Mouse (Mus musculus): ENCODE results near the gene Kalrn.

Gene Kalrn

GRCm38 (mm10) chr16:34573151-34573802 lies at the start of gene Kalrn:
Kalrn (minus strand) TSS chr16:34573532.
- peak; percentile 58 to 79 for DNase-seq (ENCODE audit: low spot score in 2 of 2)

DNA sequence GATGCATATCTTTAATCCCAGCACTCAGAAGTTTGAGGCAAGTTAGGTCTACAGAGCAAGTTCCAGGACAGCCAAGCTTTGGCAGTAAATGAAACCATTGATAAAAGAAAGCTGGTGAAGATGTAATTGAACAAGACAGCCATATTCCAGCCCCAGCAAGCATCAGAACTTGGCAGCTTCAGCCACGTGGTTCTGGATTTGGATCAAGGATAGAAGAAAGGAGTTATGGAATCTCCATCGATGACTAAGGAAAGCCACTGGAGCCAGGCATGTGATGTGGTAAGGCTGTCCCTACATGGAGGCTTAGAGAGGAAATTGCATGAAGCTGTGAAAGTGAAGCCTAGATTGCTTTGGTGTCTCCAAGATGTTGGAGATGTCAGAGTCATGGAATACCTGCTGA lies 40.7 kb upstream of the Kalrn start:
- DNase-seq (ENCODE audit: low spot score in 2 of 2), result no peak

- no peak for DNase-seq (ENCODE audit: low spot score in 2 of 2)
Observed at GRCm38 (mm10) chr16:34610137-34610536, 36.8 kb upstream of the Kalrn start.

GRCm38 (mm10) chr16:34605679-34606078 lies 32.3 kb upstream of the Kalrn start:
- no peak for DNase-seq (ENCODE audit: low spot score in 2 of 2)

DNA sequence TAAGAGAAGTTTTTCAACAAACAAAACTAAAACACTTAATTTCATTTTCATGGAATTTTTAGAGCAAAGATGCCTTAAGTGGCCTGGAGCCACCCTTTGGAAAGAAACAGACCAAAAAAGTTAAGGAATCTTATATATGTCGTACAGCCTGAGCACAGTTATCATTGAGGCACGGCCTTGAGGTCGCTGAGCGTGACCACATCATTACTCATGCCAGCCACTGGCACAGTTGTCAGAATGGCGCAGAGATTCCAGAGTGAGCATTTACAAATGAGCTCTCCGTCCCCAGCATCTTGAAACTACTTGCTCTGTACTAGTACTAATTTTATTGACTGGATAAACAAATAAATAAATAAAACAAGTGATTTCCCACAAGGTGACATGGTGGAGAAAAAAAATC lies 30.5 kb upstream of the Kalrn start:
- DNase-seq (ENCODE audit: low spot score in 2 of 2), result no peak

DNA sequence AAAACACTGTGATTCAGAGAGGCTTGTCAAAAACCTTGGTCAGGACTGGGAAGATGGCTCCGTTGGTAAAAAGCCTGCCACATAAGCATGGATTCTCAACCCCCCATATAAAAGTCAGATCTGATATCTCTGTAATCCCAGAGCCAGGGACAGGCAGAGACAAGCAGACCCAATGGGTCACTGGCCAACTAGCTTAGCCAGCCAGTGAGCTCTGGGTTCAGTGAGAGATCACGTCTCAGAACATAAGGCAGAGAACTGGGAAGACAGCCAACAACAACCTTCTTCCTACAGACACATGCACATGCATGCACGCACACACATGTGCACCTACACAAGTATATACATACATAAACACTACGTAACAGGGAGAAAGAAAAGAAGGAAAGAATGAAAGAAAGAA lies 29.7 kb upstream of the Kalrn start:
- DNase-seq (ENCODE audit: low spot score in 2 of 2), result no peak

GRCm38 (mm10) chr16:34601954-34602353 lies 28.6 kb upstream of the Kalrn start:
- DNase-seq (ENCODE audit: low spot score in 2 of 2), result peak in 1 of 2 experiments; percentile 24

- no peak for DNase-seq (ENCODE audit: low spot score in 2 of 2)
Observed at GRCm38 (mm10) chr16:34595294-34595693, 22.0 kb upstream of the Kalrn start.

- peak in 1 of 2 experiments; percentile 42 for DNase-seq (ENCODE audit: low spot score in 2 of 2)
Observed at GRCm38 (mm10) chr16:34594597-34595262, 21.4 kb upstream of the Kalrn start.

GRCm38 (mm10) chr16:34592696-34593095 lies 19.4 kb upstream of the Kalrn start:
- no peak for DNase-seq (ENCODE audit: low spot score in 2 of 2)

DNA sequence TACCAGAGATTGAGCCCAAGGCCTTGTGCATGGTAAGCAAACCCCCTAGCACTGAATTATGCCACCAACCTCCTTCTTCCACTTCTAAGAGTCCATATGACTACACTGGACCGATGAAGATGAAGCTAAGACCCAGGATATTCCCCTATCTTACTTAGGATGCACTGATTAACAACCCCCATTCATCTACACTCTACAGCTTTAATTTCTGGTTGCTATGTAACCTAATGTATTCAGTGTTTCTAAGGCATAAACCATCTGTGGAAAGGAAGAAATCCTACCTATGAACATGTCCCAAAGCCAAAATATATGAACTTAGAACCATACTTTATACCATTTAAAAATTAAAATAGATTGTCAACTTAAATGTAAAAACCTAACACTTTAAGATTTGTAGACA lies 18.6 kb upstream of the Kalrn start:
- DNase-seq (ENCODE audit: low spot score in 2 of 2), result no peak

DNA sequence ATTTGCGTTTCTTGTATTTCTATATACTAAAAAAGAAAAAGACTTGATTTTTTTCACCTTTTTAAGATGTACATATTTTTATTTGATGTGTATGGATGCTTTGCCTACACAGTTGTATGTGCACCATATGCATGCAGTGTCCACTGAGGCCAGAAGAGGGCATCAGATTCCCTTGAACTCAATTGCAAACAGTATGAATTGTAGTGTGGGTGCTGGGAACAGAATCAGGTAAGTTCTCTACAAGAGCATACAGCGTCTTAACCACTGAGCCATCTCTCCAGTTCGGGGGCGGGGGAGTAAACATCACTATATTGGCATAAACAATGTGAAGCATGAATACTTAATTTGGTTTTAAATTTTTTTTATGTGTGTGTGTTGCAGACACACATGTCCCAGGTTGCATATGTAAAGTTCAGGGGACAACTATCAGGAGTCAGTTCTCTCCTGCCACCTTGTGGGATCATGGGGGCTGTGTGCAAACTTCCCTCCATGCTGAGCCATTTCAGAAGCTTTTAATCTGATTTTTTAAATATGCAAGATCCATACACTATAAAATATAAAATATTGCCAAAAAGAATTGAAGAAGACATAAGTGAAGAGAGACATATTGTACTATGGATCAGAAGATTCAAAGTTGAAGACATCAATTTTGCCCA lies 6.5 kb upstream of the Kalrn start:
- DNase-seq (ENCODE audit: low spot score in 2 of 2), result no peak

DNA sequence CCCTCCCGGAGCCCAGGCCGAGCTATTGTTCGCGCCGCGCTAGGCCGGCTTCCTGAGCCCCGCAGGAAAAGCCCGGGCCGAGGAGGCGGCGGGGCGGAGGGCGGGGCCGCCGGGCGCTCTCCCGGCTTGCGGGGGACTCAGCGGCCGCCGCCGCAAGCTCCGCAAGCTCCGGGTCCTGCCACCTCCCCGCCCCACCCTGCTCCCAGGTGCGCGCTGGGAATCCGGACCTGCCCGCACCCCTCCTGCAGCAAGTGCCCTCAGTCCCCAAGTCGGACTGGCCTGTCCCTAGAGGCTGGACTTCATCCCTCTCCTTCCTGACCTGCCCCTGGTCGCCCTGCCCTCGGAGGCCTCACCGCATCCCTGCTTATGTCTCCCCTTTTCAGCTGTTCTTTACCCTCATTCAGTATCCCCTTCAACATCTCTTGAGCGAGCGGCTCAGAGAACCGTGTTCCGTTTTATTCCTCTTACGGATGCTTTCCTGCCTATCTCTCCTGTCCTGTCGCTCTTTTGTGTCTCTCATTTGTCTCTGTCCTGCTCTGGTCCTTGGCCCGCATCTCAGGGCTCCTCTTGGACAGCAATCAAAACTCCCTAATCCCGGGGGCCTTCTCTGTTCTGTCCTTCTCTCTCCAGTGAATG lies 642 bp upstream of the Kalrn start:
- DNase-seq (ENCODE audit: low spot score in 2 of 2), result peak in 1 of 2 experiments; percentile 58

GRCm38 (mm10) chr16:34572406-34573150 lies 754 bp downstream of the Kalrn start:
- peak in 1 of 2 experiments; percentile 65 for DNase-seq (ENCODE audit: low spot score in 2 of 2)

- no peak for DNase-seq (ENCODE audit: low spot score in 2 of 2)
Observed at GRCm38 (mm10) chr16:34571931-34572405, 1.4 kb downstream of the Kalrn start.

DNA sequence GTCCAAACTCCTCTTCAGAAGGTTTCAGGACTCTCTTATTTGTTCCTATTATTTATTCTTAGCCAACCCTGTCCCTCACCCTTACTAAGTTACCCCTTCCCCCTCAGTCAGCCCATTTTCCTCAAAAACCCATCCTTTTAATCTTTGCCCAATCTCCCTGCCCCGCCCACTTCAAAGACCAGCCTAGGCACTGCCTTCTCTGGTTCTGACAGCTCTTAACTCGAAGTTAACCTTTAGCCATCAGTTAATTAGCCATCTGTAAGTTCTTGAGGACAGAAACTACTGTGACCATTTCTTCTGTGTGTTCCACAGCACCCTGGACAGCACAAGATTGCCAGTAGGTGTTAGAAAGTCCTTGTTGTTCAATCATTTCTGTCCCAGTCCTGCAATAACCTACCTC lies 3.4 kb downstream of the Kalrn start:
- DNase-seq (ENCODE audit: low spot score in 2 of 2), result no peak

GRCm38 (mm10) chr16:34568831-34569230 lies 4.5 kb downstream of the Kalrn start:
- DNase-seq (ENCODE audit: low spot score in 2 of 2), result no peak

DNA sequence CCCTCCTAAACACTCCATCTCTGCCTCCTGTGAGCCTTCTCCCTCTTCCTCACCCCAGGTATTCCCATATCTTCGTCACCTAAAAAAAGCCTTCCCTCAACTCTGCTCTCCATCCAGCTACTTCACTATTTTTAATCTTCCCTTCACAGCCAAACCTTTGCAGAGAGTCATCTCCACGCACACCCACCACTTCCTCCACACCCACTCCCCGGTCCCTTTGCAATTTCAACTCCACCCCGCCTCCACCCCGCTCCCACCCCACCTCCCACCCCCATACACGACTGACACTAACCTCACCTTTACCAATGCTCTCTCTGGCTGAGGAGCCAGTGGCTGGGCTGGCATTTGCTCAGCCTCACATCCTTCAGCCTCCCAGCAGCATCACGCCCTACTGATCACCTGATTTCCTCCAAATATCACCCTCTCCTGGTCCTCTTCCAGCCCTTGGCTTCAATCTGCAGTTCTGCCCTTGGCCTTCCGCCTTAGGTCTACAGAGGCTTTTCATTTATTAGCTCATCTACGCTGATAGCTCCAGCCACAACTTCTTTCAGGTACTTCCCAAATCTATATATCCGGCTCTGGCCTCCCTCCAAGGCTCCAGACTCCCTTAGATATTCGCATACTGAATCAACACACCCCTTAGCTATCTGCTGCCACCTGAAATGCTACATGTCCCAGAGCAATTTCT lies 9.6 kb downstream of the Kalrn start:
- no peak for DNase-seq (ENCODE audit: low spot score in 2 of 2)

DNA sequence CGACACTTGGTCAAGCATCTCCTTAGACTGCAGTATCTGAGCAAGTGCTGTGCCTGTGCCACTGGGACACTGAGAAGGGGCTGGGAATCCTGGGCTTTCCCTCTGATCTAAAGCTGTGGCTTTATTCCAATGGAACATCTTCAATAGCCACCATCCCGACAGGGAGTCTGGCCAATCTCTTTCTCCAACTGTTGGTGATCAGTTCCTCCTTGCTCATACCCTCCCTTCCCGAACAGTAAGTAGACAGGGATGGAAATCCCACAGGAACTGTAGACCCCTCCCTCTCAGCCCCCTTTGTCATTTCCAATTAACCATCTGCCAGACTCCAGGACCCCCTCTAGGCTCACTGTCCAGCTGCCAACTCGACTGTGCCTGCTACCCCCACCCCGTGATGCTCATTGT lies 11.6 kb downstream of the Kalrn start:
- DNase-seq (ENCODE audit: low spot score in 2 of 2), result no peak

GRCm38 (mm10) chr16:34560814-34561213 lies 12.5 kb downstream of the Kalrn start:
- no peak for DNase-seq (ENCODE audit: low spot score in 2 of 2)

- DNase-seq (ENCODE audit: low spot score in 2 of 2), result no peak
Observed at GRCm38 (mm10) chr16:34560411-34560810, 12.9 kb downstream of the Kalrn start.

Data from spleen, postnatal 4 days (tissue).